Mouse (Mus musculus): Measurements from ENCODE around the gene Ttll3.

Gene Ttll3

GRCm38 (mm10) chr6:113424187-113424586 is 35.1 kb downstream of the Ttll3 start:
- no peak for DNase-seq (ENCODE audit: low spot score in 2 of 2)

GRCm38 (mm10) chr6:113426696-113427095 is 37.6 kb downstream of the Ttll3 start:
- DNase-seq (ENCODE audit: low spot score in 2 of 2): no peak

GRCm38 (mm10) chr6:113427397-113427796 is 38.3 kb downstream of the Ttll3 start:
- peak; percentile 30 to 73 for DNase-seq (ENCODE audit: low spot score in 2 of 2)

- DNase-seq (ENCODE audit: low spot score in 2 of 2): no peak
Observed at GRCm38 (mm10) chr6:113428006-113428405, 38.9 kb downstream of the Ttll3 start.

- DNase-seq (ENCODE audit: low spot score in 2 of 2): no peak
Observed at GRCm38 (mm10) chr6:113429965-113430364, 40.9 kb downstream of the Ttll3 start.

GRCm38 (mm10) chr6:113430846-113431245 is 41.8 kb downstream of the Ttll3 start:
- no peak for DNase-seq (ENCODE audit: low spot score in 2 of 2)

GRCm38 (mm10) chr6:113431801-113432200 is 42.7 kb downstream of the Ttll3 start:
- DNase-seq (ENCODE audit: low spot score in 2 of 2): no peak

- no peak for DNase-seq (ENCODE audit: low spot score in 2 of 2)
Observed at GRCm38 (mm10) chr6:113433661-113434060, 44.6 kb downstream of the Ttll3 start.

GRCm38 (mm10) chr6:113434691-113435090 is 45.6 kb downstream of the Ttll3 start:
- DNase-seq (ENCODE audit: low spot score in 2 of 2): no peak

- no peak for DNase-seq (ENCODE audit: low spot score in 2 of 2)
Observed at GRCm38 (mm10) chr6:113435664-113436205, 46.7 kb downstream of the Ttll3 start, which contains the start of gene Cidec. Gene Cidec, minus strand, starts transcription at chr6:113435760.

- DNase-seq (ENCODE audit: low spot score in 2 of 2): no peak
Observed at GRCm38 (mm10) chr6:113437135-113437534, 48.1 kb downstream of the Ttll3 start.

GRCm38 (mm10) chr6:113438721-113439430 is 49.8 kb downstream of the Ttll3 start:
- no peak for DNase-seq (ENCODE audit: low spot score in 2 of 2)

- no peak for DNase-seq (ENCODE audit: low spot score in 2 of 2)
Observed at GRCm38 (mm10) chr6:113440686-113441085, 51.6 kb downstream of the Ttll3 start.

GRCm38 (mm10) chr6:113441147-113441680 is 52.2 kb downstream of the Ttll3 start:
- peak; percentile 66 to 86 for DNase-seq (ENCODE audit: low spot score in 2 of 2)

- DNase-seq (ENCODE audit: low spot score in 2 of 2): no peak
Observed at GRCm38 (mm10) chr6:113442087-113442441, 53.0 kb downstream of the Ttll3 start.

- peak; percentile 92 to 93 for DNase-seq (ENCODE audit: low spot score in 2 of 2)
Observed at GRCm38 (mm10) chr6:113442442-113443090, 53.5 kb downstream of the Ttll3 start, which contains the start of gene Jagn1. Gene Jagn1, plus strand, starts transcription at chr6:113442569.

GRCm38 (mm10) chr6:113443091-113443490 is 54.0 kb downstream of the Ttll3 start:
- DNase-seq (ENCODE audit: low spot score in 2 of 2): no peak

- no peak for DNase-seq (ENCODE audit: low spot score in 2 of 2)
Observed at GRCm38 (mm10) chr6:113444207-113444965, 55.3 kb downstream of the Ttll3 start.

GRCm38 (mm10) chr6:113447639-113448038 is 58.6 kb downstream of the Ttll3 start:
- no peak for DNase-seq (ENCODE audit: low spot score in 2 of 2)

GRCm38 (mm10) chr6:113451839-113452238 is 62.8 kb downstream of the Ttll3 start:
- no peak for DNase-seq (ENCODE audit: low spot score in 2 of 2)

GRCm38 (mm10) chr6:113455007-113455406 is 65.9 kb downstream of the Ttll3 start:
- no peak for DNase-seq (ENCODE audit: low spot score in 2 of 2)

GRCm38 (mm10) chr6:113457952-113458534 is 69.0 kb downstream of the Ttll3 start, which contains the start of gene Il17re:
Gene Il17re, plus strand, starts transcription at chr6:113458484.
- DNase-seq (ENCODE audit: low spot score in 2 of 2): no peak
